Mouse (Mus musculus) embryonic facial prominence, embryonic 15.5 days (tissue): ENCODE measurements at regions not wholly inside any gene's neighbourhood (a gene's known extent, or its start where the extent isn't known, plus 50 kb on each side); places are given as distances from the start of the nearest gene placed in this dataset.

Experiments used
- ATAC-seq: fragments of 200-750 bp; cut with Nextera tagmentation; 2 replicates; pipeline ENCODE4 v1.8.0; 2017; ENCODE audit warnings: low read depth, moderate TSS enrichment; ENCODE audit not compliant: insufficient number of reproducible peaks, low FRiP score, low TSS enrichment
- H3K27ac ChIP-seq: fragments of 300-500 bp; sonication (generic); replicated peaks from 2 replicates; pipeline ENCODE4 v1.5.1; 2015; ENCODE audit warnings: mild to moderate bottlenecking, inconsistent platforms
- H3K27me3 ChIP-seq: fragments of 300-500 bp; sonication (generic); 2 replicates; pipeline ENCODE4 v1.6.1; 2015; ENCODE audit warnings: inconsistent platforms
- H3K36me3 ChIP-seq: fragments of 300-500 bp; sonication (generic); 2 replicates; pipeline ENCODE4 v1.6.1; 2015; ENCODE audit warnings: mild to moderate bottlenecking, inconsistent platforms
- H3K4me1 ChIP-seq: fragments of 300-500 bp; sonication (generic); 2 replicates; pipeline ENCODE4 v1.6.1; 2015; ENCODE audit warnings: inconsistent platforms
- H3K4me2 ChIP-seq: fragments of 300-500 bp; sonication (generic); replicated peaks from 2 replicates; pipeline ENCODE4 v1.6.1; 2015; ENCODE audit warnings: mild to moderate bottlenecking, inconsistent platforms
- H3K4me3 ChIP-seq: fragments of 300-500 bp; sonication (generic); replicated peaks from 2 replicates; pipeline ENCODE4 v1.5.1; 2015; ENCODE audit warnings: mild to moderate bottlenecking, inconsistent platforms
- H3K9ac ChIP-seq: fragments of 300-500 bp; sonication (generic); 2 replicates; pipeline ENCODE4 v1.6.1; 2015; ENCODE audit warnings: inconsistent platforms
- H3K9me3 ChIP-seq: fragments of 300-500 bp; sonication (generic); replicated peaks from 2 replicates; pipeline ENCODE4 v1.6.1; 2016; ENCODE audit warnings: inconsistent platforms
- WGBS: fragments of 180-500 bp; shearing (Covaris S2); methylation state at CpG from one replicate; pipeline ENCODE4 v1.1.7; 2015; 5-methylcytosine and 5-hydroxymethylcytosine counted together

DNA sequence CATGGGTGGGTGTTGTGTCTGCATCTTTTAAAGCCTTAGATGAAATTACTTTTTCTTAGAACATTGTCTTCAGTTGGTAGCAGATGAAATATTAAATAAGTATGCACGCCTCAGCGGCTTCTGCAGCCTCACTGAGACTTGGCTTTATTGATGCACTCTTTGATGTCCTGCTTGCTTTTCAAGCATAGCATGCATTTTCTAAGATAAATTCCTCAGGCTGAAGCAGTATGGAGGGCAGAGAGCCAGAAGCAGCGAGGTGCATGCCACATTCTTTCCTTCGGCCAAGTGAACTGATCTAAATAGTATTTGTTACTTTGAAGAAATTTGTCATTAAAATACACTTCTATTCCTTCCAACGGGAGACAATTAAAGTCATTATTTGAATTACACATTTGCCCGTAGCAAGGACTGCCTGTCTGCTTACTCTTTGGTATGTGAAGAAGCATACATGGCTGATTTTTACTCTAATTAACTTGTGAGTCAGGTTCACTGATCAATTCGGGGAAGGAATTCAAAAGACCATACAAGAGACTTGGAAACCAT lies 224.3 kb upstream of the Nrsn1 start:
- H3K27me3 ChIP-seq = no peaks in the 10 kb centered on the region
- WGBS = 44% methylated on average over 7 of the region's 7 CpGs

DNA sequence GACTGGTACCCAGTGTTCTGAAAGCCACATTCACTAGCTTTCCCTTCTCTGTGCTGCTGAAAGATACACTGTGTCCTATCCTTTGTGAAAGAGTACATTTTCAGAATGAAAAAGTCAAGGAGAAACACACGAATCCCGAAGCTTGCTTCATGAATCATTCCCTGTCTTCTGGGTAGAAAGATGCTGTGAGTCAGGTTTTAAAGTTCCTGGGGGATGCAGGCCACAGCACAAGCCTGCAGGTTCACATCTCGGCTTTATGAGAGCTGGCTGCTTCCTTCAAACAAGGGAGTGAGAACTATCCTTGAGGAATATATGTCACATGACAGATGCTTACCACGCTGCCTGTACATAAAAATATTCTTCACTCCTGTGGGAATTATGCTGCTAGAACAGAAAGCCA lies 219.7 kb upstream of the Nrsn1 start:
- Histone ChIP-seq H3K4me1 (no peaks in the 10 kb centered on the region), H3K27me3 (no peaks in the 10 kb centered on the region), H3K4me3 (no peak overlapping the region), H3K9me3 (no peaks in the 10 kb centered on the region), H3K9ac (no peak overlapping the region), H3K4me2 (no peak overlapping the region), H3K27ac (no peak overlapping the region), H3K36me3 (no peaks in the 10 kb centered on the region)
- ATAC-seq = no peak
- 59% methylated on average over 4 of the region's 4 CpGs for WGBS

More for the DNA sequence above, 224.3 kb upstream of the Nrsn1 start:
- Histone ChIP-seq H3K4me2 (no peak overlapping the region), H3K36me3 (no peaks in the 10 kb centered on the region), H3K27ac (no peak overlapping the region), H3K9me3 (no peaks in the 10 kb centered on the region), H3K9ac (no peak overlapping the region), H3K4me3 (no peak overlapping the region), H3K4me1 (no peaks in the 10 kb centered on the region)
- no peak for ATAC-seq

DNA sequence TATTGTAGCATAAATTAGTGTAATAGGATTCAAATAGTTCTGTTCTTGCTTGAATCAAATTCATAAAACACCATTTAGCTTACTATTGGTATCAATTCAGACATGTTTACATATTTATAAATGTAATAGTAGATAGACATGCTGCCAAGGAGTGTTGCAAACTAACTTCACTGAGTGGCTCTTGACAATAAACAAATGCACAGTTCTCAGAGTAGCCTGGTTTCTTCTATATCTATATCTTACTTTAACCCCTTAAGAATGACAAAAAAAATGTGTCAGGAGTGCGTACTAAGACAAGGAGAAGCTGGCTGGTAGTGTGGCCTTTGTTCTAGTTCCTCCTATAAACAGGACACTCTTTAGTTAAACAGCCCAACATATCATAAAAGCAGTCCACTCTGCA lies 213.0 kb upstream of the Nrsn1 start:
- H3K36me3 ChIP-seq = no peaks in the 10 kb centered on the region
- H3K9me3 ChIP-seq = no peaks in the 10 kb centered on the region
- no peak overlapping the region for H3K4me2 ChIP-seq
- H3K27me3 ChIP-seq = no peaks in the 10 kb centered on the region
- no peak overlapping the region for H3K4me3 ChIP-seq
- H3K27ac ChIP-seq = no peak overlapping the region
- no peak for ATAC-seq
- 84% methylated on average over 1 of the region's 1 CpGs for WGBS
- H3K9ac ChIP-seq = no peak overlapping the region
- no peaks in the 10 kb centered on the region for H3K4me1 ChIP-seq

DNA sequence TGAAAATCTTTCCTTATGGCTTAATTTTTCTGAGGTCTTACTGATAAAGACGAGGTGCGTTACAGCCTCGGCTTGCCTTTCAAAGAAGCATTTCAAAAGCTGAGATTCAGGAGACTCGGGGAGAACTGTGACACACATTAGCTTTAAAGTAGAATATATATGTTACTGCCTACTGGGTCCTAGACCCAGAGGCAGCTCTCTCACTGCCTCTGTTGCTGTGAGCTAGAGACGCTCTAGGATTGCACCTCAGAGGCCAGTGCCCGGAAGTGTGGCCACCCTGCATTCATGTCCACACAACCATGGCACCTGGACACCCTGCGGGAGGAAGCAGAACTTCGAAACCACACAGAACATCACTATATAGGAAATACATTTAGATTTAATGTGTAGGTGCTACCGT lies 181.6 kb upstream of the Nrsn1 start:
- Histone ChIP-seq H3K9ac (no peak overlapping the region), H3K27me3 (no peaks in the 10 kb centered on the region), H3K4me2 (no peak overlapping the region), H3K4me1 (no peaks in the 10 kb centered on the region), H3K9me3 (no peaks in the 10 kb centered on the region), H3K36me3 (no peaks in the 10 kb centered on the region), H3K4me3 (no peak overlapping the region), H3K27ac (no peak overlapping the region)
- ATAC-seq = no peak
- WGBS = 71% methylated on average over 9 of the region's 9 CpGs

DNA sequence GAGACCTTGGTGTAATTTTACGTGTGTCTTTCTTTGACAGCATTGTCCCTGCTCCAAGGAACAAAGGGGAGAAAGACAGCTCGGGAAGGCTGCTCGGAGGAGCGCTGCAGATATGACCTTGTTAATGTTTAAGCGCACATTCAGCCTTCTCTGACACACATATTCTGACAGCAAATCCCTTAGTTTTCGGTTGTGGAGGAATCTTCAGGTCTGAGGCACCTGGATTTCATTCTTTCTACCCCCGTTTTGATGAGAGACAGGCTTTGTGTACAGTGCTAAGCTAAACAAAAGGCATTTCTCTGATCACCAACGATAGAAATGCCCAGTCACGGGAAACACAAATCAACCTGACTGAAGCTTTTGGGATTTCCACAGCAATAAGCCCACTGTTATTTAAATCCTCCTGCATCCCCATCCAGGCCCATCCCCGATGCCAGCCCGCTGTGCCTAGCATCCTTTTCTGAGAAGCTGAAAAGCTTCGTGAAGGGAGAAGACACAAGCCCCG lies 181.1 kb upstream of the Nrsn1 start:
- 25% methylated on average over 13 of the region's 13 CpGs for WGBS
- H3K9ac ChIP-seq = no peak overlapping the region

DNA sequence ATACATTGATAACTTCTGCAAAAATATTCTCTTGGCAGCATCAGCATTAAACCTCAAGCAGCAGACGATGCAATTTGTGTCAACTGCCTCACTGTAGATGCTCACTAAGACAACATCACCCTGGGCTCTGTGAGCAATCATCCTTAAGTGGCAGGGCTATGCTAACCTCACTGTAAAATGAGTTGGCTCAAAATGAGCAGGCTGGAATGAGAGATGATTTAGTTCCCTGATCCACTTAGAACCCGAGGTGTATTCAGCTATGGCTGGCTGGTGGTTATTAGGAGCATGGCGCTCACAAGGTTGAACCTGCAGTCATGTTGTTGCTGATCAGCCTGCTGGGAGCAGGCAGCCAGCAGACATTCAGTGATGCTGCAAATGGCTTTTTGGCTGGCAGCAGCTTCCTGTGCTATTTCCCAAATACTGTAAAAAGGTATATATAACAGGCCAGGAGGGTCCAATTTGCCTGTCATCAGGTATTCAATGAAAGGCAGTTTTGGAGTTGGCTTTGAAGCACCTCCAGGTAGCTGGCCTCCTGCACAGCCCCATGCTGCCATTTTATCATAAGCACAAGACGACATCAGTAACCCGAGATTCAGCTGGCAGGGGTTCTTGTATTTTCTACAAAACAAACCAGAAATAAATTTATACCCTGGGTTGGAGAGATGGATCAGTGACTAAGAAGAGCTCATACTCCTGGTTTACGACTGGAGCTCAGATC lies 159.6 kb upstream of the Nrsn1 start:
- H3K9ac ChIP-seq = no peak overlapping the region
- H3K4me3 ChIP-seq = no peak overlapping the region
- no peak overlapping the region for H3K4me2 ChIP-seq
- H3K27ac ChIP-seq = no peak overlapping the region
- no peaks in the 10 kb centered on the region for H3K36me3 ChIP-seq
- WGBS = 59% methylated on average over 6 of the region's 6 CpGs
- H3K4me1 ChIP-seq = no peaks in the 10 kb centered on the region
- H3K9me3 ChIP-seq = no peaks in the 10 kb centered on the region
- H3K27me3 ChIP-seq = no peaks in the 10 kb centered on the region
- no peak for ATAC-seq

More for the DNA sequence above, 181.1 kb upstream of the Nrsn1 start:
- ATAC-seq = no peak
- no peaks in the 10 kb centered on the region for H3K27me3 ChIP-seq
- H3K4me1 ChIP-seq = no peaks in the 10 kb centered on the region
- no peak overlapping the region for H3K27ac ChIP-seq
- no peak overlapping the region for H3K4me2 ChIP-seq
- H3K4me3 ChIP-seq = no peak overlapping the region
- no peaks in the 10 kb centered on the region for H3K9me3 ChIP-seq
- no peaks in the 10 kb centered on the region for H3K36me3 ChIP-seq

DNA sequence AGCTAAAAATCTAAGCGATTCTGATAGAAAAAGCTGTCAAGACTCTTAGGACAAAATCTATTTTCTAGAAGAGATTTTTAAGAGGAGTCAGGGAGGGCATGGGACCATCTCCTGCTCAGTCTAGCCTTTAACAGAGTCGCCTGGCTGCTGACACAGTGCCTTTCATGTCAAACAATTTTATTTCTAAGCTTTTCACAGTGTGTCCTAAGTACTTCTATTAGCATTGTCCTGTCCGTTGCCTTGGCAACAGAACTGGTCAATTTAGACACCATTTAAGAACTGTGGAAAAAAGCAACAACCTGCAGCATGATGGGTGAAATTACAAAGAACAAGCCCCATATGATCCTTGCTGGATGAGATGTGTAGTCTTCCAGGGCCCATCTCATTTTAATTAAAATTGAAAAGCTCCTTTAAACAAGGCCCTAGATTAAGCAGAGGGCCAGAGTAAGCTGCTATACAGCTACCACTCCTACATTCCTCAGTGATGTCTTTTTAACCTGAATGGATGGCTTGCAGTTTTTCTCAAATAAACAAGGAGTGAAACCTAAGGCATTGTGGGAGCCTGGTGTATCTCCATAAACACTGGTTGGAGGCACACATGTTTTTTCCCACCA lies 133.0 kb upstream of the Nrsn1 start:
- H3K27ac ChIP-seq = no peak overlapping the region

DNA sequence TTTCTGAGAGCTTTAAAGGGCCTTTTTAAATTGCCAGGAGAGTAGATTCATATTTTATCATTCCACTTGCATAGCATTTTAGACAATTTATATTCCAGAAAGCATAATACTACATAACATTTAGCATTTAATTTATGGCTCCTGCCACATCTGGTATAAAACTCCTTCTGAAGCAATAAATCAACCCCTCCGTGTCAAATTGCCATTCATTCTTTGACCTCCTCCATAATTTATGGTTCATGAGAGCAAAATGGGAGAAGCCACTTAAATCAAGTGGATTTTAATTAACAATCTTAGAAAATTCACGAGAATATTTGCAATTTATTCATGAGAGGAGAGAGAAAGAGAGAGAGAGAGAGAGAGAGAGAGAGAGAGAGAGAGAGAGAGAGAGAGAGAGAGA lies 132.4 kb upstream of the Nrsn1 start:
- H3K4me1 ChIP-seq = no peaks in the 10 kb centered on the region
- H3K27ac ChIP-seq = no peak overlapping the region
- no peaks in the 10 kb centered on the region for H3K36me3 ChIP-seq
- no peak for ATAC-seq
- 40% methylated on average over 2 of the region's 2 CpGs for WGBS
- no peaks in the 10 kb centered on the region for H3K9me3 ChIP-seq
- no peak overlapping the region for H3K4me2 ChIP-seq
- H3K9ac ChIP-seq = no peak overlapping the region
- H3K27me3 ChIP-seq = no peaks in the 10 kb centered on the region
- H3K4me3 ChIP-seq = no peak overlapping the region

More for the DNA sequence above, 133.0 kb upstream of the Nrsn1 start:
- WGBS = 63% methylated on average over 3 of the region's 3 CpGs
- no peaks in the 10 kb centered on the region for H3K4me1 ChIP-seq
- no peak overlapping the region for H3K9ac ChIP-seq
- H3K36me3 ChIP-seq = no peaks in the 10 kb centered on the region
- no peak overlapping the region for H3K4me2 ChIP-seq
- H3K9me3 ChIP-seq = no peaks in the 10 kb centered on the region
- no peak overlapping the region for H3K4me3 ChIP-seq
- no peak for ATAC-seq
- H3K27me3 ChIP-seq = no peaks in the 10 kb centered on the region

DNA sequence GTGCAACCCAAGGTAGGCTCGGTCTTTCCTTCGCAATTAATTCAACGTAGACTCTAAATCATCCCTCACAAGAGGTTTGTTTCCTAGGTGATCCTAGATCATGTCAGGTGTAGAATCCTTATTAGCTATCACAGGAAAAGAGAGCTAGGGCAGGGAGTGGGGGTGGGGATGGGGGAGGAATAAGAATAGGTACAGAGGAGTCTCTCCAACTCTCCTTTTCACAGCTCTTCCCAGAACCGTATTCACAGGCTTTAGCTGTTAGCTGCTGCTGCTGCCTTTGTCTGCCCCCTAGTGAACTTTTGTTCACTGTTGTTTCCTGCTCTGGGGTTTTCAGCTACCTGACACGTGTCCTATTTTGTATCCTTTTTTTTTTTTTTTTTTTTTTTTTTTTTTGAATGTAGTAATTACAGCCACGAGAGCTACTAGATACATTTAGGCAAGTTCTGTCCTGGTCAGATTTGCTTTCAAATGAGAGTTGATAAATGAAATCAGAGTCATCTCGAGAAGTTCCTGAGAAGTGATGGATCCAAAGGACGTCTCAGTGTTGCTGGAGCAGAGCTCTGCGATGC lies 131.7 kb upstream of the Nrsn1 start:
- Histone ChIP-seq H3K27me3 (no peaks in the 10 kb centered on the region), H3K4me2 (no peak overlapping the region), H3K27ac (no peak overlapping the region), H3K4me3 (no peak overlapping the region), H3K4me1 (no peaks in the 10 kb centered on the region), H3K36me3 (no peaks in the 10 kb centered on the region), H3K9me3 (no peaks in the 10 kb centered on the region), H3K9ac (no peak overlapping the region)
- ATAC-seq = no peak
- WGBS = 59% methylated on average over 9 of the region's 9 CpGs

DNA sequence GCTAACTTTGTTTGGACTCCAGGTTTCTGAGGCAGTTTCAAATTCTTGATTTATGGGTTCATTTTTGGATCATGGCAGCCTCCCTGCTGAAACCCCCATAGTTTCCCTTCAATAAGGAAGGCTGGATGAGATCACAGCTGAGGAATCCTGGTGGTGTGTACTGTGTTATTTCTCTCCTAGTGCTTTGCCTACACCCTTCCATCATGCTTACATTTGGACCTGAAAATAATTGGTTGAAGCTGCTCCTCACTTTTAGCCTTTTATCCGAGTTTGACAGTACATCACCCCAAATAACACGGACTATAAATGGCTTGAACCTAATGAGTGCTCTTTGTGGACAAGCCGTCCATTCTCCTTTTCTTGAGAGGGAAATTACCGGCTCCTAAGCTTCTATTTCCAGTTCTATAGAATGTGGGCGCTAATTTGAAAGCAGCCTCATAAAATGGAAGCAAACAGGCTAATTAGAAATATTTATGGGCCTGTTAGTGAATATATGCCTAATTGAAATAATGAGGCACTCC lies 122.5 kb upstream of the Nrsn1 start:
- 75% methylated on average over 5 of the region's 5 CpGs for WGBS
- Histone ChIP-seq H3K9me3 (no peaks in the 10 kb centered on the region), H3K27me3 (no peaks in the 10 kb centered on the region), H3K4me2 (no peak overlapping the region), H3K4me3 (no peak overlapping the region), H3K4me1 (no peaks in the 10 kb centered on the region), H3K9ac (no peak overlapping the region), H3K27ac (no peak overlapping the region), H3K36me3 (no peaks in the 10 kb centered on the region)
- no peak for ATAC-seq

DNA sequence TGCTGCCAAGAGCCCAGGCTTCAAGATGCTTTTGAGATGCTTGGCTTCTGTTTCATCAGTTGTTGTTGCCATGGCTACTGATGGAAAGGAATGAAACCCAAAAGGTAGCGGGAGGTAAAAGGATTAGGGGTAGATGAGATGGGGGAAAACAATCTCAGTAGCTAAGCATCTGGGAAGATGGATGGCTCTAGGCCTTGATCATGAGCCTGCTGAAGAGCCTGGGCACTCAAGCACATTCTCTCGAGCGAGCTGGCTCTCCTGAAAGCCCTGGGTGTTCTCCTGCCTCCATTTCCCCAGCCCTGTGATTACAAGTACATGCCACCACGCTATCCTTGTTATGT lies 92.3 kb upstream of the Nrsn1 start:
- H3K4me1 ChIP-seq = 0 out of 2 replicates have a peak, but pooled peaks cover 8% of the 10 kb centered on the region
- 67% methylated on average over 4 of the region's 4 CpGs for WGBS
- no peak overlapping the region for H3K4me2 ChIP-seq
- no peak overlapping the region for H3K27ac ChIP-seq
- no peaks in the 10 kb centered on the region for H3K36me3 ChIP-seq
- H3K9me3 ChIP-seq = no peaks in the 10 kb centered on the region
- no peaks in the 10 kb centered on the region for H3K27me3 ChIP-seq
- no peak for ATAC-seq
- no peak overlapping the region for H3K4me3 ChIP-seq
- no peak overlapping the region for H3K9ac ChIP-seq
